Mouse (Mus musculus): ENCODE measurements at regions not wholly inside any gene's neighbourhood (a gene's known extent, or its start where the extent isn't known, plus 50 kb on each side); places are given as distances from the start of the nearest gene placed in this dataset.

- TF ChIP-seq MYOD1 (IDR thresholded peaks at IDR 0.05; ENCODE audit: control insufficient read depth in 1 of 3, insufficient read length in 2 of 3, low read depth in 2 of 3): no peak
- TF ChIP-seq USF1 (IDR thresholded peaks at IDR 0.05; ENCODE audit: low read depth): no peak
- no peak for TF ChIP-seq TCF12 (IDR thresholded peaks at IDR 0.05; ENCODE audit: insufficient read depth, poor library complexity, severe bottlenecking)
- no peak for TF ChIP-seq MAX (IDR thresholded peaks at IDR 0.05; ENCODE audit: low read depth)
These were observed 160.3 kb upstream of the Gm17509 start for GRCm38 (mm10) chr13:117381086-117381595.
